Mouse (Mus musculus) stomach, embryonic 15.5 days (tissue): Measurements from ENCODE around the gene Gm5105. TPM values are rescaled to one million over a fixed set of nuclear protein-coding genes. Genes with fewer than 3 reads are reported as not detected.

Source experiments
- ATAC-seq: fragments of 200-750 bp; cut with Nextera tagmentation; 2 replicates; pipeline ENCODE4 v1.8.0; 2017; ENCODE audit warnings: low read depth, moderate number of reproducible peaks, moderate TSS enrichment; ENCODE audit not compliant: insufficient read depth, low FRiP score
- H3K27ac ChIP-seq: fragments of 300-500 bp; sonication (generic); 2 replicates; pipeline ENCODE4 v1.5.1; 2015; ENCODE audit warnings: mild to moderate bottlenecking, inconsistent platforms
- H3K27me3 ChIP-seq: fragments of 300-500 bp; sonication (generic); replicated peaks from 2 replicates; pipeline ENCODE4 v1.6.1; 2015; ENCODE audit warnings: inconsistent platforms
- H3K36me3 ChIP-seq: fragments of 300-500 bp; sonication (generic); 2 replicates; pipeline ENCODE4 v1.6.1; 2015; ENCODE audit warnings: inconsistent platforms
- H3K4me1 ChIP-seq: fragments of 300-500 bp; sonication (generic); 2 replicates; pipeline ENCODE4 v1.6.1; 2015; ENCODE audit warnings: inconsistent platforms
- H3K4me2 ChIP-seq: fragments of 300-500 bp; sonication (generic); 2 replicates; pipeline ENCODE4 v1.6.1; 2015; ENCODE audit warnings: mild to moderate bottlenecking, inconsistent platforms
- H3K4me3 ChIP-seq: fragments of 300-500 bp; sonication (generic); replicated peaks from 2 replicates; pipeline ENCODE4 v1.5.1; 2015; ENCODE audit warnings: inconsistent platforms
- H3K9ac ChIP-seq: fragments of 300-500 bp; sonication (generic); 2 replicates; pipeline ENCODE4 v1.6.1; 2015; ENCODE audit warnings: inconsistent platforms
- H3K9me3 ChIP-seq: fragments of 300-500 bp; sonication (generic); 2 replicates; pipeline ENCODE4 v1.6.1; 2016; ENCODE audit warnings: inconsistent platforms
- WGBS: fragments of 180-500 bp; shearing (Covaris S2); methylation state at CpG from one replicate; pipeline ENCODE4 v1.1.7; 2015; 5-methylcytosine and 5-hydroxymethylcytosine counted together
- polyA plus RNA-seq: library from polyadenylated mRNA; unstranded; fragments of >200 nt; fragmentation: Nextera tagmentation; extraction: Ambion mirVana; gene quantifications from 2 replicates; pipeline ENCODE4 v1.2.1, GENCODE M21; 2015

Gene Gm5105
- polyA plus RNA-seq, 1 experiment from 2014 or later, result not detected

GRCm38 (mm10) chr3:138083896-138084295, 16.7 kb upstream of the Gm5105 start:
- no peak overlapping the region for H3K4me2 ChIP-seq
- no peak overlapping the region for H3K4me3 ChIP-seq
- H3K4me1 ChIP-seq, result no peaks in the 10 kb centered on the region
- H3K36me3 ChIP-seq, result no peaks in the 10 kb centered on the region
- H3K27me3 ChIP-seq, result no peaks in the 10 kb centered on the region
- no peaks in the 10 kb centered on the region for H3K9me3 ChIP-seq
- ATAC-seq, result no peak
- 79% methylated on average over 4 of the region's 4 CpGs for WGBS
- H3K9ac ChIP-seq, result no peak overlapping the region
- H3K27ac ChIP-seq, result no peak overlapping the region

- Histone ChIP-seq H3K4me1 (no peaks in the 10 kb centered on the region), H3K4me3 (no peak overlapping the region), H3K4me2 (no peak overlapping the region), H3K27me3 (no peaks in the 10 kb centered on the region), H3K27ac (no peak overlapping the region), H3K9me3 (no peaks in the 10 kb centered on the region), H3K9ac (no peak overlapping the region), H3K36me3 (no peaks in the 10 kb centered on the region)
- ATAC-seq, result no peak
- 96% methylated on average over 1 of the region's 1 CpGs for WGBS
These were observed 16.0 kb upstream of the Gm5105 start for GRCm38 (mm10) chr3:138083073-138083637.

- Histone ChIP-seq H3K36me3 (no peaks in the 10 kb centered on the region), H3K4me3 (no peak overlapping the region), H3K27me3 (no peaks in the 10 kb centered on the region), H3K4me2 (no peak overlapping the region), H3K9ac (no peak overlapping the region), H3K27ac (no peak overlapping the region), H3K9me3 (no peaks in the 10 kb centered on the region), H3K4me1 (no peaks in the 10 kb centered on the region; the same call in 1 of the 2 replicates)
- 42% methylated on average over 1 of the region's 1 CpGs for WGBS
- no peak for ATAC-seq
These were observed 11.5 kb upstream of the Gm5105 start for GRCm38 (mm10) chr3:138078701-138079100.

GRCm38 (mm10) chr3:138077476-138078340, 10.5 kb upstream of the Gm5105 start:
- WGBS, result 65% methylated on average over 11 of the region's 11 CpGs
- Histone ChIP-seq H3K9ac (no peak overlapping the region), H3K27ac (no peak overlapping the region), H3K4me2 (no peak overlapping the region), H3K4me3 (no peak overlapping the region), H3K27me3 (no peaks in the 10 kb centered on the region), H3K36me3 (no peaks in the 10 kb centered on the region), H3K4me1 (no peaks in the 10 kb centered on the region; the same call in 1 of the 2 replicates), H3K9me3 (no peaks in the 10 kb centered on the region)
- ATAC-seq, result no peak

- no peaks in the 10 kb centered on the region for H3K36me3 ChIP-seq
- H3K4me1 ChIP-seq, result no peaks in the 10 kb centered on the region; the same call in 1 of the 2 replicates
- H3K9ac ChIP-seq, result no peak overlapping the region
- WGBS, result 65% methylated on average over 8 of the region's 8 CpGs
- no peak overlapping the region for H3K27ac ChIP-seq
- peak; percentile 43; the same call in 1 of the 2 replicates for ATAC-seq
- H3K27me3 ChIP-seq, result no peaks in the 10 kb centered on the region
- no peak overlapping the region for H3K4me3 ChIP-seq
- H3K9me3 ChIP-seq, result no peaks in the 10 kb centered on the region
- no peak overlapping the region for H3K4me2 ChIP-seq
These were observed 8.0 kb upstream of the Gm5105 start for GRCm38 (mm10) chr3:138075209-138075608.

GRCm38 (mm10) chr3:138074214-138074613, 7.0 kb upstream of the Gm5105 start:
- no peaks in the 10 kb centered on the region for H3K27me3 ChIP-seq
- no peak overlapping the region for H3K4me2 ChIP-seq
- no peak overlapping the region for H3K27ac ChIP-seq
- no peaks in the 10 kb centered on the region for H3K9me3 ChIP-seq
- no peak; the same call in 1 of the 2 replicates for ATAC-seq
- H3K4me3 ChIP-seq, result no peak overlapping the region
- no peaks in the 10 kb centered on the region; the same call in 1 of the 2 replicates for H3K4me1 ChIP-seq
- no peak overlapping the region for H3K9ac ChIP-seq
- WGBS, result 100% methylated on average over 1 of the region's 1 CpGs
- no peaks in the 10 kb centered on the region for H3K36me3 ChIP-seq

GRCm38 (mm10) chr3:138071476-138072073, 4.4 kb upstream of the Gm5105 start:
- H3K9me3 ChIP-seq, result no peaks in the 10 kb centered on the region
- no peak overlapping the region for H3K4me2 ChIP-seq
- no peaks in the 10 kb centered on the region for H3K27me3 ChIP-seq
- H3K9ac ChIP-seq, result no peak overlapping the region
- 79% methylated on average over 10 of the region's 10 CpGs for WGBS
- H3K36me3 ChIP-seq, result no peaks in the 10 kb centered on the region
- no peak overlapping the region for H3K4me3 ChIP-seq
- no peak for ATAC-seq
- H3K27ac ChIP-seq, result no peak overlapping the region
- H3K4me1 ChIP-seq, result no peaks in the 10 kb centered on the region

GRCm38 (mm10) chr3:138071004-138071403, 3.8 kb upstream of the Gm5105 start:
- Histone ChIP-seq H3K36me3 (no peaks in the 10 kb centered on the region), H3K4me3 (no peak overlapping the region), H3K9ac (no peak overlapping the region), H3K4me2 (no peak overlapping the region), H3K4me1 (no peaks in the 10 kb centered on the region), H3K9me3 (no peaks in the 10 kb centered on the region), H3K27ac (no peak overlapping the region), H3K27me3 (no peaks in the 10 kb centered on the region)
- 11% methylated on average over 1 of the region's 1 CpGs for WGBS
- ATAC-seq, result no peak

GRCm38 (mm10) chr3:138069756-138070511, 2.7 kb upstream of the Gm5105 start:
- H3K4me2 ChIP-seq, result no peak overlapping the region
- H3K4me1 ChIP-seq, result no peaks in the 10 kb centered on the region
- WGBS, result 80% methylated on average over 18 of the region's 18 CpGs
- no peak for ATAC-seq
- H3K36me3 ChIP-seq, result no peaks in the 10 kb centered on the region
- H3K27me3 ChIP-seq, result no peaks in the 10 kb centered on the region
- H3K9ac ChIP-seq, result no peak overlapping the region
- no peaks in the 10 kb centered on the region for H3K9me3 ChIP-seq
- H3K4me3 ChIP-seq, result no peak overlapping the region
- H3K27ac ChIP-seq, result no peak overlapping the region

- Histone ChIP-seq H3K4me3 (no peak overlapping the region), H3K36me3 (no peaks in the 10 kb centered on the region), H3K27ac (no peak overlapping the region), H3K4me2 (no peak overlapping the region), H3K9me3 (no peaks in the 10 kb centered on the region), H3K27me3 (no peaks in the 10 kb centered on the region), H3K4me1 (peaks cover 5% of the 10 kb centered on the region; the same call in 1 of the 2 replicates), H3K9ac (no peak overlapping the region)
- 92% methylated on average over 12 of the region's 12 CpGs for WGBS
- ATAC-seq, result no peak
These were observed 915 bp upstream of the Gm5105 start for GRCm38 (mm10) chr3:138068103-138068502.

GRCm38 (mm10) chr3:138066348-138066856, 786 bp downstream of the Gm5105 start:
- Histone ChIP-seq H3K9ac (no peak overlapping the region), H3K36me3 (no peaks in the 10 kb centered on the region), H3K9me3 (no peaks in the 10 kb centered on the region), H3K4me2 (no peak overlapping the region), H3K27me3 (no peaks in the 10 kb centered on the region), H3K27ac (no peak overlapping the region), H3K4me1 (peaks cover 8% of the 10 kb centered on the region), H3K4me3 (no peak overlapping the region)
- WGBS, result 72% methylated on average over 20 of the region's 20 CpGs
- no peak for ATAC-seq
